Mouse (Mus musculus) spleen, postnatal 14 days (tissue): ENCODE data around the gene Gm436.

Experiments used
- DNase-seq, 2 experiments: peaks; one replicate each; pipeline ENCODE4 v3.0.0; 2021 to 2022; ENCODE audit warnings: low spot score in 2 of 2

Gm436 gene

GRCm38 (mm10) chr4:144686268-144686667 is at the start of gene Gm436:
Gene Gm436 (minus strand): TSS chr4:144686368.
- no peak for DNase-seq

- DNase-seq: no peak
Measured at GRCm38 (mm10) chr4:144721304-144721703, 35.1 kb upstream of the Gm436 start, which contains the start of gene Gm13178. Gene Gm13178 (minus strand): TSS chr4:144721404.

GRCm38 (mm10) chr4:144719691-144720090 is 33.5 kb upstream of the Gm436 start:
- DNase-seq: no peak

GRCm38 (mm10) chr4:144718288-144718687 is 32.1 kb upstream of the Gm436 start:
- DNase-seq: no peak

GRCm38 (mm10) chr4:144638263-144638662 is 47.9 kb downstream of the Gm436 start:
- DNase-seq: no peak
